Mouse (Mus musculus): ENCODE results near the gene Bicdl1. TPM values are rescaled to one million over a fixed set of nuclear protein-coding genes. Genes with fewer than 3 reads are reported as not detected.

Gene Bicdl1
- polyA plus RNA-seq, 1 experiment from 2014 or later = 9.1 TPM

DNA sequence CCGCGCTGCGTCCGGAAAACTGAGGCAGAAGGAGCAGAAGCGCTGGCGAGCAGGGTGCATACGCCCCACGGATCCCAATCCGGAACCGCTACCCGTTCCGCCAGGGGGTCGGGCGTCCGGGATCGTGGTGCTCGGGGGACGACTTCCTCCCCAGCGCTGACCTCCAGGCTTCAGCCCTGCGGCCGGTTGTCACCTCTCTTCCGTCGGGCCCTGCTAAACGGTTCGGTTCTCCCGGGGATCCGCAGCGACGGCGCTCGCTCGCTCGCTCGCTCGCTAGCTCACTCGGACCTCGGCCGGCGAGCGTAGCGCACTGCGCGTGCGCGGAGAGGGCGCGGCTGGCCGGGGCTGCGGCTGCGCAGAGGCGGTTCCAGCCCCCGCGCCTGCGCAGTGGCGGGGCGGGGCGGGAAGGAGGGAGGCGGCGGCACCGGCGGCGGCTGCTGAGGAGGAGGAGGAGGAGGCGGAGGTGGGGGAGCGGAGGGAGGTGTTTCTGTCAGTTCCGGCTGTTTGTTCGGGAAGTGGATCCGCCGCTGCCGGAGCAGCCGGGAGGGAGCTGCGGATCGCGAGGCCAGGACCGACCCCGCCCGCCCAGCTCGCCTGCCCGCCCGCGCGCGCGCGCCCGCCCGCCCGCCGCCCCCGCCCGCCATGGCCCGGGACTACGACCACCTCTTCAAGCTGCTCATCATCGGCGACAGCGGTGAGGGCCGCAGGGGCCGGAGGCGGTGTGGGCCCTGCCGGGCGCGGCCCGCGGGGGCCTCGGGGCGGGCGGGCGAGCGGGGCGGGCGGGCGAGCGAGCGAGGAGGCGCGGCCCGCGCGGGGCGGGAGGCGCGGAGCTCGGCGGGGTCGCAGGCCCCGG, 99.7 kb downstream of the Bicdl1 start, which contains the start of gene Rab35:
Gene Rab35 (plus strand): TSS at position 404 of the 853 bp plus-strand sequence.
- peak within 1 kb of the TSS; percentile 82 for H3K4me3 ChIP-seq
- WGBS = 1% methylated on average over 118 of the region's 125 CpGs
- no peaks in the 10 kb centered on the region for H3K27me3 ChIP-seq (replicated peaks; ENCODE audit: low read depth, poor library complexity, severe bottlenecking)
- no peaks in the 10 kb centered on the region for H3K9me3 ChIP-seq
- DNase-seq (ENCODE audit: low spot score) = peak; percentile 96
- peaks cover 19% of the 10 kb centered on the region for H3K36me3 ChIP-seq (replicated peaks)
- peak within 1 kb of the TSS; percentile 91 for H3K27ac ChIP-seq (replicated peaks)
- peaks cover 46% of the 10 kb centered on the region for H3K4me1 ChIP-seq

DNA sequence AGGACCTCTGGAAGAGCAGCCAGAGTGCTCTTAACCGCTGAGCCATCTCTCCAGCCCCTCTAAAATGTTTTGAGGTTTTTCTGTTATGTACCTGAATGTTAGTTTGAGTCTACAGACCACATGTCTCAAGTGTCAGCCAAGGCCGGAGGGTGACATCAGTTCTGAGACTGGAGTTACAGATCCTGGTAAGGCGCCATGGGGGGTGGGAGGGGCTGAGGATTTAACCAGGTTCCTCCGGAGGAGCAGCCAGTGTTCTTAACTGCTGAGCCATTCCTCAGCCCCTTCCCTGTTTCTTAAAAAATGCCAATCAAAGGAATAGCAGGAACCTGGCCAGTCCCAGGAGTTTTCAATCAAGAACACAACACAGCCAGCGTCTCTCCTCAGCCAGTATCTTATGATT, 101.1 kb downstream of the Bicdl1 start:
- Histone ChIP-seq H3K27ac (replicated peaks) (no peak overlapping the region), H3K4me3 (peak overlapping the region; percentile 82; the same call in 1 of the 2 replicates), H3K27me3 (replicated peaks; ENCODE audit: low read depth, poor library complexity, severe bottlenecking) (no peaks in the 10 kb centered on the region), H3K36me3 (replicated peaks) (peaks cover 14% of the 10 kb centered on the region), H3K9me3 (no peaks in the 10 kb centered on the region), H3K4me1 (peaks cover 41% of the 10 kb centered on the region)
- no peak for DNase-seq (ENCODE audit: low spot score)
- 46% methylated on average over 5 of the region's 5 CpGs for WGBS

- WGBS = 91% methylated on average over 4 of the region's 4 CpGs
- Histone ChIP-seq H3K27me3 (replicated peaks; ENCODE audit: low read depth, poor library complexity, severe bottlenecking) (no peaks in the 10 kb centered on the region), H3K9me3 (no peaks in the 10 kb centered on the region), H3K27ac (replicated peaks) (no peak overlapping the region), H3K4me3 (no peak overlapping the region), H3K36me3 (replicated peaks) (peaks cover 10% of the 10 kb centered on the region), H3K4me1 (peaks cover 36% of the 10 kb centered on the region)
- DNase-seq (ENCODE audit: low spot score) = no peak
These were observed 101.7 kb downstream of the Bicdl1 start for GRCm38 (mm10) chr5:115629672-115630071.

GRCm38 (mm10) chr5:115628083-115628482, 103.3 kb downstream of the Bicdl1 start:
- peaks cover 9% of the 10 kb centered on the region for H3K36me3 ChIP-seq (replicated peaks)
- H3K4me3 ChIP-seq = no peak overlapping the region
- DNase-seq (ENCODE audit: low spot score) = no peak
- 78% methylated on average over 8 of the region's 8 CpGs for WGBS
- H3K27me3 ChIP-seq (replicated peaks; ENCODE audit: low read depth, poor library complexity, severe bottlenecking) = no peaks in the 10 kb centered on the region
- H3K27ac ChIP-seq (replicated peaks) = no peak overlapping the region
- no peaks in the 10 kb centered on the region for H3K9me3 ChIP-seq
- H3K4me1 ChIP-seq = peaks cover 22% of the 10 kb centered on the region

DNA sequence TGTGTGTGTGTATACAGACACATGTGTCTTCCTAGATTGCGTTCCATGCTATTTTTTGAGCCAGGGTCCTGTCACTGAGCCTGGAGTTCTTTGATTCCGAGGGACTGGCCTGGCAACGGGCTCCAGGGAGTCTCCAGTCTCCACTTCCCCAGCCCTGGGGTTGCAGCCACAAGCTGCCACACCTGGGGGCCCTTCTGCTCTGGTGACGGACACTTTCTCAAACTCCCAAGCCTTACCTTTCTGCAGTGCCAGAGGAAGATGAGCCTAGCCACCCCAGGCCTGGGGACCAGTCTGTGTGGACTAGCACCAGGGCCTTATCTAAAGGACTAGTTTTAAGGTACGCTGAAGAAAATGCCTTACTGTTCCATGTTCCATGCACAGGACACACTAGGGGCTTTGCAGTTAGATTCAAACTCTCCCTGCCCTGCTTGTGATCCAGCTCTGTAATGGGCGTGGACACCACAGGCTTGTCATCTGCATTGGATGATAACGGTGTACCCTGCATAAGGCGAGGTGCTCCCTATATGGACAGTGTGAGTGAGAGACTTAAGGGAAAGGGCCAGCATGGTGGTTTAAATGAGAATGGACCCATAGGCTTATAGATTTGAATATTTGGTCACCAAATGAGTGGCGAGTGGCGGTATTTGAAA, 105.1 kb downstream of the Bicdl1 start:
- Histone ChIP-seq H3K4me1 (peaks cover 12% of the 10 kb centered on the region), H3K9me3 (no peaks in the 10 kb centered on the region), H3K4me3 (no peak overlapping the region), H3K27me3 (replicated peaks; ENCODE audit: low read depth, poor library complexity, severe bottlenecking) (no peaks in the 10 kb centered on the region), H3K27ac (replicated peaks) (no peak overlapping the region), H3K36me3 (replicated peaks) (peaks cover 21% of the 10 kb centered on the region)
- WGBS = 89% methylated on average over 10 of the region's 10 CpGs
- DNase-seq (ENCODE audit: low spot score) = no peak

DNA sequence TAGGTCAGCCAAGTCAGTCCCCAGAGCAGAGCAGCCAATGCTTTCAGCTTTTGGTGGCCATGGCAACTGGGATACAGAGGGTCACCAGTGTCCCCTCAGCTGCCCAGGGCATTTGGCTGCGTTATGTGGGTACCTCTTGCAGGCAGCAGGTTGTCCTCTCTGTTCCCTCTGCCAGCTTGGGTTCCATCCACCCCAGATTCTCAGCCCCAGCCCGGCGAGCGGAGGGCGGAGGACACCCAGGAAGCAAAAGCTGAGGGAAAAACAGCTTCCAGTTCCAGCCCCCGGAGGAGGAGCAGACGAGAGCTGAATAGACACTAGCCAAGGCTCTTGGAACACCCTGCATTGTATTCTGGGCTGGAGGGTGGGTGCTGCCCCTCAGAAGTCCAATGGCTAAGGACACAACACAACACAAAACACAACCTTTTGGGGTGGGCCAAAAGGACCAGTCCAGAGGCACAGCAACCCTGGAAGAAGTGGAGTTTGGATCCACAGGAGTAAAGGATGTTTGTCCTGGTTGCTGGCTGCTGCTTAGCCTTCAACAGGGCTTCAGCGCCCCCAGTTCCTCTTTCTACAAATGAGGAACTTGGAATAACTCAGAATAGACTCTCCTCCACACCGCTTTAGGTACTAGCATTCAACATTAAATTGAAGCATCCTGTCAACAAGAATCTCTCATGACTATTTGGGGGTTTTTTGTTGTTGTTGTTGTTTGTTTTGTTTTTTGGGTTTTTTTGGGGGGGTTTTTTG, 107.6 kb downstream of the Bicdl1 start:
- Histone ChIP-seq H3K9me3 (no peaks in the 10 kb centered on the region), H3K4me3 (no peak overlapping the region), H3K36me3 (replicated peaks) (peaks cover 46% of the 10 kb centered on the region), H3K27ac (replicated peaks) (0 out of 2 replicates have a peak overlapping the region, but pooled peaks have one; percentile 0), H3K27me3 (replicated peaks; ENCODE audit: low read depth, poor library complexity, severe bottlenecking) (no peaks in the 10 kb centered on the region), H3K4me1 (no peaks in the 10 kb centered on the region)
- WGBS = 84% methylated on average over 9 of the region's 9 CpGs
- no peak for DNase-seq (ENCODE audit: low spot score)

- DNase-seq (ENCODE audit: low spot score) = no peak
- peaks cover 58% of the 10 kb centered on the region for H3K36me3 ChIP-seq (replicated peaks)
- 83% methylated on average over 7 of the region's 7 CpGs for WGBS
These were observed 108.7 kb downstream of the Bicdl1 start for GRCm38 (mm10) chr5:115622686-115623085.

GRCm38 (mm10) chr5:115619690-115620089, 111.7 kb downstream of the Bicdl1 start:
- Histone ChIP-seq H3K4me3 (no peak overlapping the region), H3K27ac (replicated peaks) (no peak overlapping the region), H3K4me1 (no peaks in the 10 kb centered on the region), H3K27me3 (replicated peaks; ENCODE audit: low read depth, poor library complexity, severe bottlenecking) (no peaks in the 10 kb centered on the region), H3K9me3 (no peaks in the 10 kb centered on the region), H3K36me3 (replicated peaks) (peaks cover 88% of the 10 kb centered on the region)
- no peak for DNase-seq (ENCODE audit: low spot score)
- 91% methylated on average over 15 of the region's 15 CpGs for WGBS

More at GRCm38 (mm10) chr5:115622686-115623085, 108.7 kb downstream of the Bicdl1 start:
- Histone ChIP-seq H3K4me1 (no peaks in the 10 kb centered on the region), H3K4me3 (no peak overlapping the region), H3K27me3 (replicated peaks; ENCODE audit: low read depth, poor library complexity, severe bottlenecking) (no peaks in the 10 kb centered on the region), H3K9me3 (no peaks in the 10 kb centered on the region), H3K27ac (replicated peaks) (no peak overlapping the region)

DNA sequence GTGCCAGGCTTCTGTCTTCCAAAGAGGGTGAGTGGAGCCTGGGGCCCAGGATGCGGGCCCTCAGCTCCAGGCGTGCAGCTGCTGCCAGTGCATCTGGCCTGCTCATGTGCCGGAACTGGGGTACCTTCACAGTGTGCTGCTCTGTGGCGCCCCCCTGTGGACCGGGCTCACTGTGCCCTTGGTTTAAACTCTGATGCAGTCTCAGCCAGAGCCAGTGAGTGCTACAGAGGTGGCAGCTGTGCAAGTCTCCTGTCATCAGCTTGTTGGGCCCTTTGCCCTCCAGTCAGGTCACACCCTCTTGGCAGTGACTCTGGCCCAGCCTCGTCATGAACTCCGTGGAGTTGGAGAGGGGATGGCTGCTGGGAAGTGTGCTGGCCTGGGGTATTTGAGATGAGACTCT, 116.5 kb downstream of the Bicdl1 start:
- Histone ChIP-seq H3K9me3 (no peaks in the 10 kb centered on the region), H3K4me1 (no peaks in the 10 kb centered on the region), H3K27ac (replicated peaks) (no peak overlapping the region), H3K4me3 (no peak overlapping the region), H3K27me3 (replicated peaks; ENCODE audit: low read depth, poor library complexity, severe bottlenecking) (no peaks in the 10 kb centered on the region), H3K36me3 (replicated peaks) (peaks cover 100% of the 10 kb centered on the region)
- 84% methylated on average over 7 of the region's 7 CpGs for WGBS
- peak; percentile 63 for DNase-seq (ENCODE audit: low spot score)

DNA sequence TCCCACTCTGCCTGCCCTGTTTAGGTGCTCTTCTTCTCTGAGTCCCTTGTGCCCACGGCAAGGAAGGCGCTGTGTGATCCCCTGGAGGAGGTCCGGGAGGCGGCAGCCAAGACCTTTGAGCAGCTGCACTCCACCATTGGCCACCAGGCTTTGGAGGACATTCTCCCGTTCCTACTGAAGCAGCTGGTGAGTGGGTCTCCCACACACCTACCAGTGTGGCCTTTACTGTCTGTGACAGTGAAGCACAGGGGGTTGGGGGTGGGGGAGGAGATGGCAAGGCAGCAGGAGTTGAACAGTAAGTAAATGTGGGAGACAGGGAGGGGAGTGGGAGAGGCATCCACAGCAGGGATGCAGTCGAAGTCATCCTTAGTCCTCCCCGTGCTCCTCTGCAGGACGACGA, 118.1 kb downstream of the Bicdl1 start:
- no peaks in the 10 kb centered on the region for H3K9me3 ChIP-seq
- 91% methylated on average over 9 of the region's 9 CpGs for WGBS
- peaks cover 100% of the 10 kb centered on the region for H3K36me3 ChIP-seq (replicated peaks)

DNA sequence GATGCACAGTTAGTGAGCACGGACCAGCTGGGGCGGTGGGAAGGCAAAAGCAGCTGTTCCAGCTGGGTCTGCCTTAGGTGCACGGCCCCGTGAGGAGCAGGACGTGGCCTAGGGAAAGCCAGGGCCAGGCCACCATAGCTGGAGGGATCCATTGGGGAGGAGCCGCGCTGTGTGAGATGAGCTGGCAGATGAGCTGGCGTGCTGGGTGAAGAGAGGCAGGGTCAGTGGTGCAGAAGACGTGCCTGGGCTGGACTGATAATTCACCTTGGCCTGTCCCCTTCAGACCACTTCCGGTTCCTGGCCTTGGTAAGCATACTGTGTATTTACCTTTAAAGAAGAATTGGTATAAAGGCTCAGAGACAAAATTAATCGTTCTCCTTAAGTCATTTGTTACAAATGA, 119.9 kb downstream of the Bicdl1 start:
- Histone ChIP-seq H3K4me3 (no peak overlapping the region), H3K4me1 (no peaks in the 10 kb centered on the region), H3K36me3 (replicated peaks) (peaks cover 100% of the 10 kb centered on the region), H3K27ac (replicated peaks) (no peak overlapping the region), H3K9me3 (no peaks in the 10 kb centered on the region), H3K27me3 (replicated peaks; ENCODE audit: low read depth, poor library complexity, severe bottlenecking) (no peaks in the 10 kb centered on the region)
- WGBS = 93% methylated on average over 11 of the region's 11 CpGs
- no peak for DNase-seq (ENCODE audit: low spot score)

More for the DNA sequence above, 118.1 kb downstream of the Bicdl1 start:
- H3K4me3 ChIP-seq = no peak overlapping the region
- H3K27ac ChIP-seq (replicated peaks) = no peak overlapping the region
- H3K4me1 ChIP-seq = no peaks in the 10 kb centered on the region
- no peak for DNase-seq (ENCODE audit: low spot score)
- H3K27me3 ChIP-seq (replicated peaks; ENCODE audit: low read depth, poor library complexity, severe bottlenecking) = no peaks in the 10 kb centered on the region

GRCm38 (mm10) chr5:115603561-115603960, 127.9 kb downstream of the Bicdl1 start:
- Histone ChIP-seq H3K4me3 (no peak overlapping the region), H3K36me3 (replicated peaks) (peaks cover 99% of the 10 kb centered on the region), H3K4me1 (no peaks in the 10 kb centered on the region), H3K27ac (replicated peaks) (no peak overlapping the region), H3K9me3 (no peaks in the 10 kb centered on the region), H3K27me3 (replicated peaks; ENCODE audit: low read depth, poor library complexity, severe bottlenecking) (no peaks in the 10 kb centered on the region)
- DNase-seq (ENCODE audit: low spot score) = no peak
- 96% methylated on average over 6 of the region's 6 CpGs for WGBS
